ENCODE assay signal across 8 mouse cellular contexts in genomic region chr2:166623081-166623567, GRCm38 (mm10).
DNase-seq lines count a peak whose midpoint lies in the region; ATAC-seq lines count a peak whose summit lies in the region.

No protein-coding gene starts in this region.

- no peak overlapping the region for H3K4me3 ChIP-seq in forebrain, embryonic 15.5 days
- H3K4me3 ChIP-seq in midbrain, embryonic 13.5 days (replicated peaks), result no peak overlapping the region

- no peaks in the 10 kb centered on the region for H3K36me3 ChIP-seq in forebrain, embryonic 15.5 days
- H3K36me3 ChIP-seq in midbrain, embryonic 13.5 days, result peaks cover 11% of the 10 kb centered on the region

- peaks cover 28% of the 10 kb centered on the region for H3K4me1 ChIP-seq in forebrain, embryonic 15.5 days
- H3K4me1 ChIP-seq in midbrain, embryonic 13.5 days (replicated peaks), result peaks cover 26% of the 10 kb centered on the region

- peak; percentile 33; the same call in 1 of the 2 replicates for ATAC-seq in forebrain, embryonic 15.5 days (replicated peaks)
- ATAC-seq in midbrain, embryonic 13.5 days, result peak; percentile 48
- no peak for ATAC-seq in inflammation-experienced regulatory T-cells, adult 6 months
- no peak for ATAC-seq in erythroid progenitor cell, adult 5-6 weeks (replicated peaks; ENCODE audit: low FRiP score, poor library complexity, severe bottlenecking)

- 29% methylated on average over 9 of the region's 9 CpGs for WGBS in forebrain, embryonic 15.5 days
- WGBS in midbrain, embryonic 13.5 days, result 40% methylated on average over 9 of the region's 9 CpGs

- no peaks in the 10 kb centered on the region for H3K9me3 ChIP-seq in forebrain, embryonic 15.5 days
- no peaks in the 10 kb centered on the region for H3K9me3 ChIP-seq in midbrain, embryonic 13.5 days

- DNase-seq in spleen, adult 18-20 months, result peak; percentile 39 to 43
- DNase-seq in spleen, postnatal 10 days (ENCODE audit: low spot score in 2 of 2), result no peak
- DNase-seq in kidney, adult 9 months, result peak; percentile 41
- no peak for DNase-seq in thymus, postnatal 25 days

- no peaks in the 10 kb centered on the region for H3K27me3 ChIP-seq in forebrain, embryonic 15.5 days
- H3K27me3 ChIP-seq in midbrain, embryonic 13.5 days, result no peaks in the 10 kb centered on the region

- H3K9ac ChIP-seq in forebrain, embryonic 15.5 days (replicated peaks), result no peak overlapping the region
- no peak overlapping the region for H3K9ac ChIP-seq in midbrain, embryonic 13.5 days (replicated peaks)

- peak overlapping the region; percentile 36 for H3K27ac ChIP-seq in forebrain, embryonic 15.5 days (replicated peaks)
- H3K27ac ChIP-seq in midbrain, embryonic 13.5 days, result peak overlapping the region; percentile 67

- no peak overlapping the region for H3K4me2 ChIP-seq in forebrain, embryonic 15.5 days (replicated peaks)
- no peak overlapping the region for H3K4me2 ChIP-seq in midbrain, embryonic 13.5 days (replicated peaks)

Comparison
In these comparisons a context has a peak if more than half of its experiments do, and no peak if none do; other contexts are left out.
1. DNase-seq: peak in spleen, adult 18-20 months (2 of 2) and kidney, adult 9 months (single experiment); none in spleen, postnatal 10 days (0 of 2) and thymus, postnatal 25 days (single experiment).
2. ATAC-seq: peak in forebrain, embryonic 15.5 days (single experiment) and midbrain, embryonic 13.5 days (single experiment); none in inflammation-experienced regulatory T-cells, adult 6 months (single experiment) and erythroid progenitor cell, adult 5-6 weeks (single experiment).